Mouse (Mus musculus) hematopoietic stem cell, adult 5-6 weeks (primary cell): ENCODE measurements around the gene Rab44. TPM values are rescaled to one million over a fixed set of nuclear protein-coding genes. Genes with fewer than 3 reads are reported as not detected.

Experiments used
- ATAC-seq, 2 experiments: fragments of 125-278 bp in 1 of 2; replicated peaks in 1 of 2; 2 replicates each; pipeline ENCODE4 v1.8.0; 2016 to 2017; ENCODE audit warnings: inconsistent platforms in 2 of 2, mild to moderate bottlenecking in 2 of 2, moderate number of reproducible peaks in 2 of 2, low read depth in 1 of 2, moderate TSS enrichment in 1 of 2; ENCODE audit not compliant: low FRiP score in 2 of 2, poor library complexity in 2 of 2, severe bottlenecking in 2 of 2, insufficient read depth in 1 of 2, low TSS enrichment in 1 of 2
- total RNA-seq: library from RNA; stranded (forward); fragments of 172-1452, 232-1000 nt; gene quantifications from 2 replicates; pipeline ENCODE4 v1.2.3, GENCODE M21; 2017

Rab44 gene
- total RNA-seq, 1 experiment from 2014 or later = 27.8 TPM

- ATAC-seq = no peak
Observed at GRCm38 (mm10) chr17:29173165-29173564, 59.2 kb downstream of the Rab44 start.

- ATAC-seq = no peak
Observed at GRCm38 (mm10) chr17:29175693-29176092, 61.7 kb downstream of the Rab44 start.

GRCm38 (mm10) chr17:29176391-29177267 is 62.7 kb downstream of the Rab44 start:
- ATAC-seq = no peak

- ATAC-seq = no peak
Observed at GRCm38 (mm10) chr17:29178503-29179059, 64.6 kb downstream of the Rab44 start.

GRCm38 (mm10) chr17:29179917-29180316 is 66.0 kb downstream of the Rab44 start:
- ATAC-seq = no peak

- no peak for ATAC-seq
Observed at GRCm38 (mm10) chr17:29180406-29181127, 66.6 kb downstream of the Rab44 start.

- ATAC-seq = no peak
Observed at GRCm38 (mm10) chr17:29181751-29182150, 67.8 kb downstream of the Rab44 start.

- ATAC-seq = no peak
Observed at GRCm38 (mm10) chr17:29183162-29183561, 69.2 kb downstream of the Rab44 start.

GRCm38 (mm10) chr17:29185376-29186046 is 71.6 kb downstream of the Rab44 start:
- ATAC-seq = no peak

- ATAC-seq = no peak
Observed at GRCm38 (mm10) chr17:29186989-29187859, 73.3 kb downstream of the Rab44 start.

- ATAC-seq = no peak
Observed at GRCm38 (mm10) chr17:29188989-29189388, 75.0 kb downstream of the Rab44 start.

GRCm38 (mm10) chr17:29195579-29195978 is 81.6 kb downstream of the Rab44 start:
- no peak for ATAC-seq

Other genes with a start within 250 kb of the Rab44 start
- gene 4930539E08Rik, start 198.8 kb upstream of the Rab44 start, total RNA-seq = 2.8 and 4.5 TPM in 2 replicates
- gene Pxt1, start 170.3 kb upstream of the Rab44 start, total RNA-seq = not detected in 2 replicates
- gene Kctd20, start 162.2 kb upstream of the Rab44 start, total RNA-seq = 57.9 and 64.0 TPM in 2 replicates
- gene Stk38, start 106.2 kb upstream of the Rab44 start, total RNA-seq = 100 and 102 TPM in 2 replicates
- 716 and 982 TPM in 2 replicates for gene Srsf3, start 81.5 kb upstream of the Rab44 start, total RNA-seq
- gene Cdkn1a, start 23.2 kb upstream of the Rab44 start, total RNA-seq = 7.1 and 9.0 TPM in 2 replicates
- 1.3 and 1.9 TPM in 2 replicates for gene Cpne5, start 124.0 kb downstream of the Rab44 start, total RNA-seq
- 68.8 and 69.8 TPM in 2 replicates for gene Ppil1, start 150.0 kb downstream of the Rab44 start, total RNA-seq
- 77.2 and 109 TPM in 2 replicates for gene BC004004, start 154.6 kb downstream of the Rab44 start, total RNA-seq
- gene Pi16, start 203.5 kb downstream of the Rab44 start, total RNA-seq = 1.8 and 10.4 TPM in 2 replicates
- 60.6 and 87.5 TPM in 2 replicates for gene Mtch1, start 233.8 kb downstream of the Rab44 start, total RNA-seq
- 36.9 and 54.2 TPM in 2 replicates for gene Fgd2, start 246.8 kb downstream of the Rab44 start, total RNA-seq